8 mouse cellular contexts compared by ENCODE assay signal in the genomic region with DNA sequence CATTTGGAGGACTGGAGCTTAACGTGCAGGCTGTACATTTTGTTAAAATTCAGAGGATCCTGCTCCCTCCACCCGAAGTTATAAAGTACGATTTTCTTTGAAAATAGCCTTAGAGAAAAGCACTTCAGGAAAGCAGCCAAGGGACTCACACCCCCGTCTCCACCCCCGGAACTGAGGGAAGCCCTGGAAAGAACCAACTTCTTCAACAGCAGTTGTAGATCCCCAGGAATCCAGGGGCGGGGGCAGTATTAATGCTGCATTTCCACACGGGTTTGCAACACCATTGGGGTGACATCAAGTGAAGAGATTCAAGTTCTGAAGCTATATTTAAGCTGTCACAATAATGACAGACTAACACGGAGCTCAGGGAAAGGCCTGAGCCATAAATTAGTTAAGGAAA. TPM values are rescaled to one million over a fixed set of nuclear protein-coding genes. Genes with fewer than 3 reads are reported as not detected.
DNase-seq lines count a peak whose midpoint lies in the region; ATAC-seq and TF ChIP-seq lines count a peak whose summit lies in the region.

No protein-coding gene starts in this region.

- peak; percentile 17 for DNase-seq in embryo, embryonic 9.5 days (ENCODE audit: extremely low spot score)
- DNase-seq in embryo, embryonic 10.5 days (ENCODE audit: low spot score), result no peak
- DNase-seq in cerebellum, adult 2 months, result peak; percentile 11 to 28
- DNase-seq in hindbrain, embryonic 11.5 days (ENCODE audit: low spot score), result no peak
- no peak for DNase-seq in thymus, adult 18-20 months
- no peak for DNase-seq in gastrocnemius, postnatal 4 days (ENCODE audit: low spot score in 2 of 2)
- no peak for DNase-seq in testis, postnatal 10 days (ENCODE audit: low spot score)

- no peak for ATAC-seq in hindbrain, embryonic 11.5 days (ENCODE audit: low FRiP score)
- no peak for ATAC-seq in midbrain, embryonic 15.5 days (replicated peaks)

- no peak for TF ChIP-seq POLR2A in cerebellum, adult 2 months (IDR thresholded peaks at IDR 0.05; ENCODE audit: borderline replicate concordance, insufficient read depth, low read length)

- H3K4me2 ChIP-seq in hindbrain, embryonic 11.5 days (replicated peaks; ENCODE audit: low read depth, low read length), result peak overlapping the region; percentile 81
- H3K4me2 ChIP-seq in midbrain, embryonic 15.5 days, result peak overlapping the region; percentile 78

- no peak overlapping the region for H3K4me3 ChIP-seq in cerebellum, adult 2 months (replicated peaks; ENCODE audit: insufficient read depth, low read depth, low read length)
- H3K4me3 ChIP-seq in hindbrain, embryonic 11.5 days (ENCODE audit: low read depth, low read length), result no peak overlapping the region
- H3K4me3 ChIP-seq in midbrain, embryonic 15.5 days, result peak overlapping the region; percentile 71

- TF ChIP-seq CTCF in cerebellum, adult 2 months (IDR thresholded peaks at IDR 0.05; ENCODE audit: borderline replicate concordance, insufficient read depth, low read depth, low read length), result no peak

- no peak overlapping the region for H3K27ac ChIP-seq in cerebellum, adult 2 months (ENCODE audit: insufficient read depth, low read length)
- H3K27ac ChIP-seq in hindbrain, embryonic 11.5 days (ENCODE audit: low read depth, low read length), result no peak overlapping the region
- peak overlapping the region; percentile 94 for H3K27ac ChIP-seq in midbrain, embryonic 15.5 days

- 32% methylated on average over 8 of the region's 8 CpGs for WGBS in cerebellum, adult 2 months
- 25% methylated on average over 8 of the region's 8 CpGs for WGBS in hindbrain, embryonic 11.5 days
- WGBS in midbrain, embryonic 15.5 days, result 24% methylated on average over 8 of the region's 8 CpGs

- H3K9me3 ChIP-seq in hindbrain, embryonic 11.5 days (ENCODE audit: control insufficient read depth, low read length), result no peaks in the 10 kb centered on the region
- H3K9me3 ChIP-seq in midbrain, embryonic 15.5 days, result no peaks in the 10 kb centered on the region

- H3K36me3 ChIP-seq in hindbrain, embryonic 11.5 days (ENCODE audit: control insufficient read depth, insufficient read depth, low read length), result no peaks in the 10 kb centered on the region
- H3K36me3 ChIP-seq in midbrain, embryonic 15.5 days (replicated peaks), result no peaks in the 10 kb centered on the region

- no peak overlapping the region; the same call in 1 of the 2 replicates for H3K9ac ChIP-seq in hindbrain, embryonic 11.5 days (ENCODE audit: low read depth, low read length)
- peak overlapping the region; percentile 88; the same call in 1 of the 2 replicates for H3K9ac ChIP-seq in midbrain, embryonic 15.5 days

- H3K27me3 ChIP-seq in cerebellum, adult 2 months (ENCODE audit: control insufficient read depth, insufficient read depth, low read length), result no peaks in the 10 kb centered on the region
- peaks cover 4% of the 10 kb centered on the region; the same call in 1 of the 2 replicates for H3K27me3 ChIP-seq in hindbrain, embryonic 11.5 days (ENCODE audit: control insufficient read depth, insufficient read depth, low read length)
- H3K27me3 ChIP-seq in midbrain, embryonic 15.5 days (replicated peaks), result no peaks in the 10 kb centered on the region

- no peaks in the 10 kb centered on the region for H3K4me1 ChIP-seq in cerebellum, adult 2 months (ENCODE audit: control insufficient read depth, insufficient read depth, low read length)
- no peaks in the 10 kb centered on the region; the same call in 1 of the 2 replicates for H3K4me1 ChIP-seq in hindbrain, embryonic 11.5 days (replicated peaks; ENCODE audit: control insufficient read depth, insufficient read depth, low read length)
- peaks cover 29% of the 10 kb centered on the region for H3K4me1 ChIP-seq in midbrain, embryonic 15.5 days

RNA-seq across cellular contexts. Expression of a gene that starts 0.9 kb away (rescaled TPM):
- 24.2 and 26.5 TPM in 2 replicates for polyA plus RNA-seq in cerebellum, adult 2 months (2012; rRNA removed)
- polyA plus RNA-seq in hindbrain, embryonic 11.5 days (2014; fragmentation: Nextera tagmentation; extraction: Ambion mirVana), result 86.1 and 90.1 TPM in 2 replicates
- 280 and 293 TPM in 2 replicates for polyA plus RNA-seq in midbrain, embryonic 15.5 days (2015; fragmentation: Nextera tagmentation; extraction: Ambion mirVana)
- total RNA-seq in gastrocnemius, postnatal 4 days (2021), result 1 to 10 TPM; 5.6 to 7.4 TPM

RNA-seq across cellular contexts. Expression of a gene that starts 43.9 kb away (rescaled TPM):
- polyA plus RNA-seq in cerebellum, adult 2 months (2012; rRNA removed), result 2.3 TPM in 2 replicates
- polyA plus RNA-seq in hindbrain, embryonic 11.5 days (2014; fragmentation: Nextera tagmentation; extraction: Ambion mirVana), result 324 and 338 TPM in 2 replicates
- 39.4 and 45.3 TPM in 2 replicates for polyA plus RNA-seq in midbrain, embryonic 15.5 days (2015; fragmentation: Nextera tagmentation; extraction: Ambion mirVana)
- total RNA-seq in gastrocnemius, postnatal 4 days (2021), result 10 to 100 TPM; 28.7 to 39.2 TPM

Comparison
In these comparisons a context has a peak if more than half of its experiments do, and no peak if none do; other contexts are left out.
1. DNase-seq: peak in embryo, embryonic 9.5 days (single experiment) and cerebellum, adult 2 months (2 of 2); none in embryo, embryonic 10.5 days (single experiment), hindbrain, embryonic 11.5 days (single experiment), thymus, adult 18-20 months (0 of 2), gastrocnemius, postnatal 4 days (0 of 2) and testis, postnatal 10 days (single experiment).
2. RNA of a gene that starts 43.9 kb away (polyA plus RNA-seq): 324 to 338 TPM in hindbrain, embryonic 11.5 days and 39.4 to 45.3 TPM in midbrain, embryonic 15.5 days; 2.3 TPM in cerebellum, adult 2 months; every median in the first group is over 10 times any median in the second.